Mouse (Mus musculus): Measurements from ENCODE around the gene Tmigd1.

Gene Tmigd1

GRCm38 (mm10) chr11:76899758-76900738 is 1.9 kb upstream of the Tmigd1 start:
- DNase-seq = peak; percentile 70 to 77

- no peak for DNase-seq
Observed at GRCm38 (mm10) chr11:76904340-76904739, 2.4 kb downstream of the Tmigd1 start.

DNA sequence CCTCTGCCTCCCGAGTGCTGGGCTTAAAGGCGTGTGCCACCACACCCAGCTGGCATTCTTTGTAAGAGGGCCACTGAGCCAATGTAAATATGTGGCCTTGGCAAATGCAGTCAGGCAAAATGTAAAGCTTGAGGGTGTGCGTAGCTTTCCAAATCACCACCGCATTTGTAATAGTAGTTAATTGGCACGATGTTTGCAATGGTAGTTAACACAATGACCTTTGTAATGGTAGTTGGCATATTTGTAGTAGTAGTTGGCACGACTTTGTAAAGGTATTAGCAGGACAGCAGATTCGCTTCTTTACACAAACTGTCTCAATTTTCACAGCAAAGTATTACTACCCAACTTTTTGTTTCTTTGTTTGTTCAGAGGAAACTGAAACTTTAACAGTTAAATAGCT is 6.7 kb downstream of the Tmigd1 start:
- DNase-seq = no peak

- DNase-seq = peak; percentile 70 to 89
Observed at GRCm38 (mm10) chr11:76911325-76912054, 9.5 kb downstream of the Tmigd1 start.

DNA sequence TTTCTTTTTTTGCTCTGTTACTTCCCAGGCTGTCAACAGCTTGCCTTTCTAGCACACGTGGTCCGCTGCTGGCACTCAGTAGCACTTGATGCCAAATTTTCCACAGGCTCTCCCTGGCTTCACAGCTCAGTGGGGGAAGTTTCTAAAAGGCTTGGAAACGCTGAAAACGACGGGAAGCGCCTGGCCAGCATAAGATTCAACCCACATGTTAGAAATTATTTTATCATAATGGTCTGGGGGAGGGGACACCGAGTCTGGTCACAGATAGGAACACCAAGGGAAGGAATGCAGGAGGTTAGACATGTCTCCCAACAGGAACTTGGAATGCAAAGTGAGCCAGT is 10.1 kb downstream of the Tmigd1 start:
- peak; percentile 59 to 79 for DNase-seq

- DNase-seq = no peak
Observed at GRCm38 (mm10) chr11:76914366-76914765, 12.4 kb downstream of the Tmigd1 start.

DNA sequence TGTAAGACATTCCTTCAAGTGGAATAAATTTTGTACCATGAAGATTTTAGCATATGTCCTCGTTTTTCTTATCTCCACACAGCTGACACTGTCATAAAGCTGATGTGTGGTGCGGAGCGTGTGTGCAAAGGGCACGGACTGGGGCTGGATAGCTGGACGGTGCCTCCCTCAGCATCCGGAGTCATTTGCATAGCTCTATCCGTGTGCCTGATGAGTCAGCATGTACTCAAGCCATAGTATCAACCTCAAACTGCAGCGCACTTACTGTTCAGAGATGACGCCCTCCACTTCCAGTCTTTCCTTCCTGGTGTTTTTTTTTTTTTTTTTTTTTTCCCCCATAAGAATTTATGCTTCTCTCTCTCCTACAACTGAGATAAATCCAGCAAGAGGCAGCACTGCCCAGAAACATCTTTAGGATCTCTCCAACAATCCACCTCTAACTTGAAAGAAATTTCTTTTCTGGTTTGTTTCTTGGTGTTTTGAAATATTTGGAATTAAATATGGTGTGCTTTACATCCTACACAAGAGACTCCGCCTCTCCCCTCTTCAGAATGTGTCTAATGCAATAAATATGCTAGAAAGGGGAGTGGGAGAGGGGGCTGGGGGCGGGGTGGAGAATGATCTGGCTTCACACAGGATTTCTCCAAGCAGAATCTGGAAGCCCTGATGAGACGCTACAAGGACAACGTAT is 14.7 kb downstream of the Tmigd1 start:
- DNase-seq = peak; percentile 54 to 69

- DNase-seq = no peak
Observed at GRCm38 (mm10) chr11:76917230-76917548, 15.2 kb downstream of the Tmigd1 start.

DNA sequence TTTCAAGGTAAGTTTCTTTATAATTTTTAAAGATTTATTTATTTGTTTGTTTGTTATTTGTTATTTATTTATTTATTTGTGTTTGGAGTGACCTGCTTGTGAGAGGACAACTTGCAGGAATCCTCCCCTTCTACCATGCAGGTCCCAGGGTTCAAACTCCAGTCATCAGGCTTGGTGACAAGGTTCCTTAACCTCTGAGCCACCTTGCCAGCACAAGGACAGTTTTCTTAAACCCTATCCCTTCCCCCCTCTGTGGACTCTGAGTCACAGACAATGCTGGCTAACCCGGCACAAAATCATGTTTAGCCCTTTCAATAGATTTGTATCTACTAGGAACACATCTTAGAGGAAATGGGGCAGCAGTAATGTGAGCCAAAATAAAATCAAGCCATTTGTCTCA is 18.6 kb downstream of the Tmigd1 start:
- DNase-seq = no peak

GRCm38 (mm10) chr11:76924759-76925236 is 22.8 kb downstream of the Tmigd1 start, which contains the start of gene Blmh:
TSS of gene Blmh (plus strand) at chr11:76924809.
- peak; percentile 23 to 51 for DNase-seq

DNA sequence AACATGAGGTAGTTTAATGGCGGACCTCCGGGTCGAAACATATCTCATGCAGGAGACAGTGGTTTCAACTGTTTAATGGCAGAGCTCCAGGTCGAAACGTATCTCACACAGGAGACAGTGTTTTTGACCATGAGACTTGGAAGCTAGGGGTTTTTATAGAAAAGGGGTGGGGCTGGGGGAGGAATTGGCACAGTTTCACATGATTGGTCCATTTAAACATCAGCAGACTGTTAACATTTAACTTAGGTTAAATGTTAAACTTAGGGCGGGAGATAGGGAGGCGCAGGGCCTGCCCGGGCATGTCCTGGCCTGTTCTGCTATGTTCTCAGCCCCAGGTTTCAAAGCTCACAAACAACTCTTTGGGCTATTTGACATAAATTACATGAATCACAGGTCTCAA is 26.6 kb downstream of the Tmigd1 start:
- peak; percentile 36 to 76 for DNase-seq

DNA sequence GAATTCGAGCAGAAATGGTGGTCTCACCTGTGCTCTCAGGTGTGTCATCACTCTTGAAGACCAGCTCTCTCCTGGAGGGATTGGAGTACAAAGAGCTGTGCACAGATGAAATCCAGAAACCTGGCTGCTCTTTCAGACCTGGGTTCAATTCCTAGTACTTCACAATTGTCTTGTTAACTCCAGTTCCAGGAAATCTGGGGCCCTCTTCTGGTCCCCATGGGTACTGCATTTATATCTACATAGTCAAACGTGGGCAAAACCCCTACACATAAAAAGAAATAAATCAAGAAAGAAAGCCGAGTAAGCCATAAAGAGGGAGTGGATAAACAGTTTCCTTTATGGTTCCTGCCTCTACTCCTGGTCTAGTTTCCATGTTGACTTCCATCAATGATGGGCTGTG is 31.2 kb downstream of the Tmigd1 start:
- DNase-seq = no peak

GRCm38 (mm10) chr11:76936578-76936977 is 34.6 kb downstream of the Tmigd1 start:
- no peak for DNase-seq

- DNase-seq = no peak
Observed at GRCm38 (mm10) chr11:76944839-76945238, 42.9 kb downstream of the Tmigd1 start.

DNA sequence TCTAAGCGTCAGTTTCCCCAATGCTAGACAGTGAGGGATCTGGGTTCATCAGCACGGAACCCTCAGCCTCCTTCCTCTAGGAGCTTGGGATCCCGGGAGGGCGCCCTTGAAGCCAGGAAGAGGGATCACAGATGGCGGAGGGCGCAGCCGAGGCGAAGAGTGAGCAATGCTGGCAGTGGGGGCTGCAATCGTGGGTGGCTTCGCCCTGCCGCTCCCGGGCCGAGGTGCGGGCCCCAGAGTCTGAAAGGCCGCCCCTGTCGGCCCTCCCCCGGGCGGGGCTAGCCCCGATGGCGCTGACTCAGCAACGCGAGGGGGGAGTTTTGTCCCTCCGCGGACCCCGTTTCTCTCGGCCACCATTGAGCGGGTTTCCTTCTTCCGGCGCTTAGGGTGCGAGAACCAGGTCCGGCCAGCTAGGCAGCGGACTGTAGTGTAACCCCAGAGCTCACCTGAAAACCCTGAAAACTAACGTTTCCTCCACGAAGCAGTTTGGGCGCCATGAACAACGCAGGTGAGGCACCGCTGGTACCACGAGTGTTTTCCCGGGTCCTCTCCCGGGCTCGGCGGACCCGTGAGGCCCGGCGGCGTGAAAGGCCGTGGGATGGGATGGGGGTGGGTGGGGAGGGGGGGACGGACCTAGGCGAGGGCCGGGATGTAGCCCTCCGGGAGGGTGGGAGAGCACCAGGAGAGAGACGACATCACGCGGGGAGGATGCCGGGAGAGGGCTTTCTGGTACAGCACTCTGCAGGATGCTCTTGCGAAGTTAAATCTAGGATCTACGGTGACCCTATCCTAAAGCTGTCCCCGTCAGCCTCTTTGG is 43.6 kb downstream of the Tmigd1 start:
- peak; percentile 95 to 96 for DNase-seq

DNA sequence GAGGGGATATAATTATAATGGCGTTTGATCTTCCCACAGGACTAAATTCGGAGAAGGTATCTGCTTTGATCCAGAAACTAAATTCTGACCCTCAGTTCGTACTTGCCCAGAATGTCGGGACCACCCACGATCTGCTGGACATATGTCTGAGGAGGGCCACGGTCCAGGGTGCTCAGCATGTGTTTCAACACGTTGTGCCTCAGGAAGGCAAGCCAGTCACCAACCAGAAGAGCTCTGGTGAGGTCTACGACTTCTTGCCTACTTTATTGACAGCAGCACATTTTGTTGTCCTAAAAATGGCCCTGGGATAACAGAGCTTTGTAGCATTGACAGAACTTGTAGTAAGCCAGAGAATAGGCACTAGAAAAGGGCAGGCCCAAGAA is 44.2 kb downstream of the Tmigd1 start:
- no peak for DNase-seq

GRCm38 (mm10) chr11:76953536-76953935 is 51.6 kb downstream of the Tmigd1 start:
- DNase-seq = no peak

- no peak for DNase-seq
Observed at GRCm38 (mm10) chr11:76965703-76966102, 63.7 kb downstream of the Tmigd1 start.

Measured in kidney, postnatal 25 days (tissue).